Mouse (Mus musculus): ENCODE data around the gene Sspn. TPM values are rescaled to one million over a fixed set of nuclear protein-coding genes. Genes with fewer than 3 reads are reported as not detected.

Gene Sspn
- polyA plus RNA-seq, 2 experiments = 8.7 to 13.3 TPM

DNA sequence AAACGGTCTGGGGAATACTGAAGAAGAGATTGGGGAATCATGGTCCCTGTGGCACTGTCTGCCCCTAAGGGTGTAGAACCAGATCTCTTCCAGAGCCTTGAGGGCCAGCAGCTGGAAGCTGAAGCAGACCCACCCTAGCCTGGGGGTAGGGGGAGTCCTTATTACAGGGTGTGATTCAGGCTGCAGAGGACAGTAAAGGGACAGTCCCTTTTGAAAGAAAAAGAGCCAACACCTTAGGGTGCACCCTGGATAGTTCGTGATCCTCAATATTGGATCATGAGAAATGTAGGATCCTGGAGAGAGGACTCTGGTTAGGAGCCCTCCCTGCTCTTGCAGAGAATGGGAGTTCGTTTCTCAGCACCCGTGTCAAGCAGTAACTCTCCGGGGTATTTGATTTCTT lies 26.8 kb upstream of the Sspn start:
- H3K4me1 ChIP-seq (ENCODE audit: control insufficient read depth, insufficient read depth, low read length) = no peaks in the 10 kb centered on the region
- no peak overlapping the region for H3K9ac ChIP-seq (ENCODE audit: low read depth, low read length, severe bottlenecking)
- no peak for TF ChIP-seq POLR2A (IDR thresholded peaks at IDR 0.05; ENCODE audit: borderline replicate concordance, extremely low read depth, insufficient read depth, insufficient read length)
- WGBS = 82% methylated on average over 5 of the region's 5 CpGs
- H3K4me3 ChIP-seq (replicated peaks; ENCODE audit: low read length) = no peak overlapping the region
- no peaks in the 10 kb centered on the region for H3K36me3 ChIP-seq (ENCODE audit: control insufficient read depth, insufficient read depth, low read length)
- DNase-seq (ENCODE audit: low spot score) = no peak
- H3K27me3 ChIP-seq (ENCODE audit: control insufficient read depth, insufficient read depth, low read length) = no peaks in the 10 kb centered on the region
- no peaks in the 10 kb centered on the region for H3K9me3 ChIP-seq (ENCODE audit: control insufficient read depth, low read length)
- ATAC-seq (ENCODE audit: low FRiP score, low read depth) = no peak
- H3K4me2 ChIP-seq (replicated peaks; ENCODE audit: low read depth, low read length, severe bottlenecking) = no peak overlapping the region
- H3K27ac ChIP-seq (replicated peaks; ENCODE audit: low read depth, low read length) = no peak overlapping the region

DNA sequence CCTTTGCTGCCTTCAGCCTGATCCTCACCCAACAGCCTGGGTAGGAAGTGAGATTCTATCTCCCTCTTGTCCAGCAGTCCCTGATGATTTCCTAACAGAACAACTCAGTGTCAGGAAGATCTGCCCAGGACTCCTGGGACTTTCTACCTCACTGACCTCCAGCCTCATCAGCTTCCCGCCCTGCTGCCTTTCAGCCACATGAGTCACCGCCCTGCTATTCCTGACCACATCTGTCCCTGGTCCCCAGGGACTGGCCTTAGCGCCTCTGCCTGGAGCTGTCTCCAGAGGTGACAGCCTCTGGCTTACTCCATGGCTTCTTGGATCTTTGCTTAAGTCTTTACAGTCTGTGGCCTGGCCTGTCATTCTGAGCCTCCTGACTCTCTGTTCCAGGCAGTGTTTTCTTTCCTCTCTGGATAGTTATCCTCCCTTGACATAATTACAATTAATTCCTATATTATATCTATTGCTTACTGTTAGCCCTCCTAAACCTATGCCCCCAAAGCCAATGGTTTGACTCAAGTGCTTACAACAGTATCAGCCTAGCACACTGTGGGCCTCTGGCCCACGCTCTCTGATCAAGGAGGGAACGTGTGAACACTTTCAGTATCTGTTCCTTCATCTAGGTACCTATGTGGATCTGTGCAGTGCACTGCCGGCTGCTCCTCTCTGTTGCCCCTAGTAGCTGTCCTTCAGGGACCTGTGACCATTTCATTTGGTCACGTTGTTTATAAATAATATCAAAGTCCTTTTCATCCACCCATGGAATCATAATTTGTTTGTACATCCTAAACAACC lies 25.1 kb upstream of the Sspn start:
- TF ChIP-seq POLR2A (IDR thresholded peaks at IDR 0.05; ENCODE audit: borderline replicate concordance, extremely low read depth, insufficient read depth, insufficient read length) = no peak
- Histone ChIP-seq H3K4me1 (ENCODE audit: control insufficient read depth, insufficient read depth, low read length) (no peaks in the 10 kb centered on the region), H3K4me2 (replicated peaks; ENCODE audit: low read depth, low read length, severe bottlenecking) (no peak overlapping the region), H3K4me3 (replicated peaks; ENCODE audit: low read length) (no peak overlapping the region), H3K27ac (replicated peaks; ENCODE audit: low read depth, low read length) (no peak overlapping the region), H3K9me3 (ENCODE audit: control insufficient read depth, low read length) (no peaks in the 10 kb centered on the region), H3K9ac (ENCODE audit: low read depth, low read length, severe bottlenecking) (no peak overlapping the region), H3K36me3 (ENCODE audit: control insufficient read depth, insufficient read depth, low read length) (no peaks in the 10 kb centered on the region), H3K27me3 (ENCODE audit: control insufficient read depth, insufficient read depth, low read length) (no peaks in the 10 kb centered on the region)
- 67% methylated on average over 7 of the region's 7 CpGs for WGBS
- DNase-seq (ENCODE audit: low spot score) (no peak), ATAC-seq (ENCODE audit: low FRiP score, low read depth) (no peak)

DNA sequence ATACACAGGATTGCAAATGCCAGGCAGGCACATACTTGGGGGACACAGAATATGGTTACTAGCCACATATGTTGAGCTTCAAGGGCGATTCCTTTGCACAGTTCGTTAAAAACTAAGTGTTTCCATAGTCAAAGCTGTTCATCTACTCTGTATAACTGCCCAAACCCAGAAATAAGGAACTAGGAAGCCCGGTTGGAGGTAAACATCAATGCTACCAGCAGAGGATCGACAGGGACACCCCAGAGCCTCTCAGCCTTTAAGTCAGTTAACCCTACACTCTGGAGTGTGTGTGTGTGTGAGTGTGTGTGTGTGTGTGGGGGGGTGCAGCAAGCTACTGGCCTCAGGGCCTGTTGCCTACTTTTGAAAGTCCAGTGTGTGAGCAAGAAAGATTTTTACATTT lies 21.5 kb upstream of the Sspn start:
- H3K27me3 ChIP-seq (ENCODE audit: control insufficient read depth, insufficient read depth, low read length) = no peaks in the 10 kb centered on the region
- no peak overlapping the region for H3K9ac ChIP-seq (ENCODE audit: low read depth, low read length, severe bottlenecking)
- H3K9me3 ChIP-seq (ENCODE audit: control insufficient read depth, low read length) = no peaks in the 10 kb centered on the region
- no peak overlapping the region for H3K4me3 ChIP-seq (replicated peaks; ENCODE audit: low read length)
- DNase-seq (ENCODE audit: low spot score) (no peak), ATAC-seq (ENCODE audit: low FRiP score, low read depth) (no peak)
- H3K27ac ChIP-seq (replicated peaks; ENCODE audit: low read depth, low read length) = no peak overlapping the region
- TF ChIP-seq POLR2A (IDR thresholded peaks at IDR 0.05; ENCODE audit: borderline replicate concordance, extremely low read depth, insufficient read depth, insufficient read length) = no peak
- no peaks in the 10 kb centered on the region for H3K4me1 ChIP-seq (ENCODE audit: control insufficient read depth, insufficient read depth, low read length)
- H3K4me2 ChIP-seq (replicated peaks; ENCODE audit: low read depth, low read length, severe bottlenecking) = no peak overlapping the region
- no peaks in the 10 kb centered on the region for H3K36me3 ChIP-seq (ENCODE audit: control insufficient read depth, insufficient read depth, low read length)
- WGBS = 69% methylated on average over 4 of the region's 4 CpGs

DNA sequence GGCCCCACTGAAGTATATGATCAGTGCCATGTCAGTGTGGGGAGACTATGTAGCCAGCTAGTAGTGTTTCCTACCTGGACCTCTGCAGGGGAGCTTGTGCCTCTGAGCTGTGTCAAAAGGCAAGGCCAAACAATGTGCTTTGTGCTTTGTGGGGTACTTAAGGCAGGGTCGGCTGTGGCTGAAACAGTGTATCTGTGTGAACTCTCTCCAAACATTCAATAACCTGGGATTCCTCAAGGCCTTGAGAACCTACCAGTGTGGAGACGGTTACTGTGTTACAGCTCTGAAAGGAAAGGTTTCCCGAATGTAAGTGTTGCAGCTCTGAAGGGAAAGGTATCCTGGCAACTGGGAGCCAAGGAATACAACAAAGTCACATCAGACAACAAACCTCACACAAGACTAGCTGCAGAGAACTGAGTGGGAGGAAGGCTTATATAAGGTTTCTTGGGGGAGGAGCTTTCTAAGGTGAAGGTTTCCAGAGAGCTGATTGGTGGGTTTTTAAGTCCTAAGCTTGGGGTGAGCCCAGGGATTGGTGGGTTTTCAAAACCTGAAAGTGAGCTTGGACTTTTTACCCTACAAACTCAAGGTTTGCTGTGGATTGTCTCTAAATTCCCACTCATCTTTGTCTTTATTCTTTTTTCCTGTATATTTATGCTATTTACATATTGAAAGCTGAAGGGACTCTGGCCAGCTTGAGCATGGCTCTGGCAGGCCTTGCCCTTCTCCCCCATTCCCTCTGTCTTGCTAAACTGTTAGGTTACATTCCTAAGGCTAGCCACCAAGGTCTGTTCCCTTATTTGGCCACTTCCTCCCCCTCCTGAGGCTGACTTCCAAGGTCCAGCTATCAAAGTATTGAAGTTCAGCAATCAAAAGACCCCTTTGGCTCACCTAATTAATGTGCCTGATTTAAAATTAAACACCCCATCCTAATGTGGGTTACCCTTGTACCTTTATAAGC lies 20.7 kb upstream of the Sspn start:
- Histone ChIP-seq H3K36me3 (ENCODE audit: control insufficient read depth, insufficient read depth, low read length) (no peaks in the 10 kb centered on the region), H3K9ac (ENCODE audit: low read depth, low read length, severe bottlenecking) (no peak overlapping the region), H3K27me3 (ENCODE audit: control insufficient read depth, insufficient read depth, low read length) (no peaks in the 10 kb centered on the region), H3K4me2 (replicated peaks; ENCODE audit: low read depth, low read length, severe bottlenecking) (no peak overlapping the region), H3K27ac (replicated peaks; ENCODE audit: low read depth, low read length) (no peak overlapping the region), H3K9me3 (ENCODE audit: control insufficient read depth, low read length) (no peaks in the 10 kb centered on the region), H3K4me1 (ENCODE audit: control insufficient read depth, insufficient read depth, low read length) (no peaks in the 10 kb centered on the region), H3K4me3 (replicated peaks; ENCODE audit: low read length) (no peak overlapping the region)
- no peak for TF ChIP-seq POLR2A (IDR thresholded peaks at IDR 0.05; ENCODE audit: borderline replicate concordance, extremely low read depth, insufficient read depth, insufficient read length)
- WGBS = 79% methylated on average over 3 of the region's 3 CpGs
- DNase-seq (ENCODE audit: low spot score) (no peak), ATAC-seq (ENCODE audit: low FRiP score, low read depth) (no peak)

DNA sequence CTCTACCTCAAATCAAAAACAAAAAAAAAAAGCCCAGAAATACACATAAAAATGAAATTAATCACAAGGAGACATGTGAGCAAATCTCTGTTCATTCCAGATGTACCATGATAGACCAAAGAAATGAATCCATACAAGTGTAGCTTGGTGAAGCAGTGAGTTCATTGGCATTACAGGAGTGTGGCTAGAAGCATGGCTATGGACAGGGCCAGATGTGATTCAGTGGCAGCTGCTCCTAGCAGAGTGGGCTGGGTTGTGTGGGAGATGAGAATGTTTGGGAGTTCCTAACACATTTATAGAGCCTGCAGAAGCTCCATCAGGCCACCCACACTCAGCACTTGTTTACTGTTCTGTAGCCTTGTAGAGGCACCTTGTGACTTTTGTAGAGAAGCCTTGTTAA lies 19.2 kb upstream of the Sspn start:
- DNase-seq (ENCODE audit: low spot score) (no peak), ATAC-seq (ENCODE audit: low FRiP score, low read depth) (no peak)
- H3K9me3 ChIP-seq (ENCODE audit: control insufficient read depth, low read length) = no peaks in the 10 kb centered on the region
- no peaks in the 10 kb centered on the region for H3K36me3 ChIP-seq (ENCODE audit: control insufficient read depth, insufficient read depth, low read length)
- H3K4me2 ChIP-seq (replicated peaks; ENCODE audit: low read depth, low read length, severe bottlenecking) = no peak overlapping the region
- no peak for TF ChIP-seq POLR2A (IDR thresholded peaks at IDR 0.05; ENCODE audit: borderline replicate concordance, extremely low read depth, insufficient read depth, insufficient read length)
- no peak overlapping the region for H3K27ac ChIP-seq (replicated peaks; ENCODE audit: low read depth, low read length)
- H3K27me3 ChIP-seq (ENCODE audit: control insufficient read depth, insufficient read depth, low read length) = no peaks in the 10 kb centered on the region
- H3K4me1 ChIP-seq (ENCODE audit: control insufficient read depth, insufficient read depth, low read length) = no peaks in the 10 kb centered on the region
- no peak overlapping the region for H3K4me3 ChIP-seq (replicated peaks; ENCODE audit: low read length)
- no peak overlapping the region for H3K9ac ChIP-seq (ENCODE audit: low read depth, low read length, severe bottlenecking)
